Mouse (Mus musculus): ENCODE data around the gene Gm3045. TPM values are rescaled to one million over a fixed set of nuclear protein-coding genes. Genes with fewer than 3 reads are reported as not detected.

Gm3045 gene
- polyA plus RNA-seq, 1 experiment from 2014 or later: not detected

- Histone ChIP-seq H3K27me3 (ENCODE audit: poor library complexity, severe bottlenecking) (no peaks in the 10 kb centered on the region), H3K36me3 (replicated peaks) (no peaks in the 10 kb centered on the region), H3K4me1 (peaks cover 8% of the 10 kb centered on the region), H3K9me3 (no peaks in the 10 kb centered on the region), H3K27ac (no peak overlapping the region), H3K4me3 (no peak overlapping the region)
- no peak for DNase-seq (ENCODE audit: extremely low spot score, low spot score)
- 65% methylated on average over 6 of the region's 6 CpGs for WGBS
Observed at GRCm38 (mm10) chr13:56477271-56477670, 50.9 kb downstream of the Gm3045 start.

GRCm38 (mm10) chr13:56478027-56478426 is 51.6 kb downstream of the Gm3045 start:
- peaks cover 8% of the 10 kb centered on the region for H3K4me1 ChIP-seq
- no peaks in the 10 kb centered on the region for H3K36me3 ChIP-seq (replicated peaks)
- no peaks in the 10 kb centered on the region for H3K9me3 ChIP-seq
- H3K4me3 ChIP-seq: no peak overlapping the region
- DNase-seq (ENCODE audit: extremely low spot score, low spot score): no peak
- H3K27me3 ChIP-seq (ENCODE audit: poor library complexity, severe bottlenecking): no peaks in the 10 kb centered on the region
- WGBS: 84% methylated on average over 6 of the region's 6 CpGs
- H3K27ac ChIP-seq: no peak overlapping the region

DNA sequence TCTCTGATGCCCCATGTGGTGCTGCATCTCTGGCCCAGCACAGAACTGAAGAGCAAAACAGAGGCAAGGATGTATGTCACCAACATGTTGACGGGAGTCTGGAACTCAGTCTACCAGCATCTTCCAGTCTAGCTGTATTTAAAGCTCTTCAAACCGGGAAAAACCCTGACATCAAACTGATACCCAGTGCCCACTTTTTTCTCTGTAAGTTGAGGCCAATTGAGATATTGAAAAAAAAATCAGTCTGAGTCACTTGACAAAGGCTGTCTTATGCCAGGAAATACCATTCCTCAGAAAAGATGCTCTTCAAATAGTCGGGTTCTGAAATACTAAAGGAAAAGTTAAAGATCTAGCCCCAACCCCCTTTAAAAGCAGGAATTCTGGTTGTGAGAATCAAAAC is 55.8 kb downstream of the Gm3045 start, which contains the start of gene Il9:
Gene Il9, minus strand, starts transcription at position 101 of the 400 bp plus-strand sequence.
- H3K4me3 ChIP-seq: no peak within 1 kb of the TSS
- no peaks in the 10 kb centered on the region for H3K27me3 ChIP-seq (ENCODE audit: poor library complexity, severe bottlenecking)
- H3K27ac ChIP-seq: no peak within 1 kb of the TSS
- no peaks in the 10 kb centered on the region for H3K36me3 ChIP-seq (replicated peaks)
- no peaks in the 10 kb centered on the region for H3K9me3 ChIP-seq
- 81% methylated on average over 3 of the region's 3 CpGs for WGBS
- H3K4me1 ChIP-seq: peaks cover 3% of the 10 kb centered on the region
- no peak for DNase-seq (ENCODE audit: extremely low spot score, low spot score)

Other genes with a start within 250 kb of the Gm3045 start
- 0.97 and 1.2 TPM in 2 replicates for gene Tifab, start 247.7 kb upstream of the Gm3045 start, polyA plus RNA-seq (2016; fragmentation: Nextera tagmentation; extraction: Ambion mirVana)
- gene Neurog1, start 174.4 kb upstream of the Gm3045 start, polyA plus RNA-seq (2016; fragmentation: Nextera tagmentation; extraction: Ambion mirVana): 13.5 and 18.5 TPM in 2 replicates
- gene Cxcl14, start 130.0 kb upstream of the Gm3045 start, polyA plus RNA-seq (2016; fragmentation: Nextera tagmentation; extraction: Ambion mirVana): 2.3 and 2.7 TPM in 2 replicates
- gene Slc25a48, start 11.8 kb downstream of the Gm3045 start, polyA plus RNA-seq (2016; fragmentation: Nextera tagmentation; extraction: Ambion mirVana): not detected in 2 replicates
- gene Il9, start 55.7 kb downstream of the Gm3045 start, polyA plus RNA-seq (2016; fragmentation: Nextera tagmentation; extraction: Ambion mirVana): not detected in 2 replicates
- 1.3 and 1.5 TPM in 2 replicates for gene Fbxl21, start 95.9 kb downstream of the Gm3045 start, polyA plus RNA-seq (2016; fragmentation: Nextera tagmentation; extraction: Ambion mirVana)
- gene Lect2, start 121.9 kb downstream of the Gm3045 start, polyA plus RNA-seq (2016; fragmentation: Nextera tagmentation; extraction: Ambion mirVana): not detected in 2 replicates
- 20.1 and 22.1 TPM in 2 replicates for gene Tgfbi, start 182.9 kb downstream of the Gm3045 start, polyA plus RNA-seq (2016; fragmentation: Nextera tagmentation; extraction: Ambion mirVana)